Mouse (Mus musculus) heart, postnatal 0 days (tissue): ENCODE results near the gene Tmem182.

Experiments
- CTCF ChIP-seq: IDR thresholded peaks from 2 replicates; pipeline ENCODE4 v1.5.1; 2016; ENCODE audit warnings: antibody characterized with exemption, control low read depth, low read depth
- EP300 ChIP-seq: IDR thresholded peaks from 2 replicates; pipeline ENCODE4 v1.6.1; 2016; ENCODE audit warnings: antibody characterized with exemption, low read depth

- TF ChIP-seq CTCF (no peak), EP300 (no peak)
Measured at GRCm38 (mm10) chr1:40785876-40786445, 19.4 kb upstream of the Tmem182 start.
